Mouse (Mus musculus): ENCODE results near the gene Rnf38.

- TF ChIP-seq CTCF (IDR thresholded peaks at IDR 0.05; ENCODE audit: low read depth) = no peak
- TF ChIP-seq EP300 (IDR thresholded peaks at IDR 0.05; ENCODE audit: low read depth) = no peak
Measured at GRCm38 (mm10) chr4:44253191-44253590, 19.6 kb upstream of the Rnf38 start.

Measured in liver, embryonic 14.5 days (tissue).